Mouse (Mus musculus) stomach, postnatal 0 days (tissue): ENCODE results near the gene Rnh1.

Experiments
- CTCF ChIP-seq: IDR thresholded peaks from 2 replicates; pipeline ENCODE4 v1.5.1; 2016; ENCODE audit warnings: antibody characterized with exemption, low read depth, mild to moderate bottlenecking, moderate library complexity
- EP300 ChIP-seq: optimal IDR thresholded peaks from 2 replicates; pipeline ENCODE3; 2016; ENCODE audit warnings: antibody characterized with exemption

GRCm38 (mm10) chr7:141194830-141195229 lies 22.2 kb upstream of the Rnh1 start:
- TF ChIP-seq EP300, result no peak
- TF ChIP-seq CTCF, result no peak
